In the genomic region with DNA sequence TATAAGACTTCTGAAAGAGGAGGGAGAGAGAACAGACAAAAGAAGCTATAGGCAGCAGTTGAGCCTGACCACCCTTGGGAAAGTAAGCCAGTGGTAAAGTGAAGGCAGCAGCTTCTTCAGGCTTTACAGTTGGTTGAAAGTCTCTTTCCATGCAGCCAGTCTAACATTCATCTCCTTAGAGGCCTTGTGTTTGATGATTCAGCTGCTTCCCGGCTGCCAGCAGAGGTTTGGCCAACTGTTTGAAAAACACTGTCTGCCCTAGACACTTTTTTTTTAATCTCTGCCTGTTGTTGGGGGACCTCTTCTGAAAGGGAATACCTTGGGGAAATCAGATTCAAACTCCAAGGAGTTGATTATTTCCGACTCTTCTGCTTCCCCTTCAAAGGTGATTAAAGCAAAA, we compare ENCODE assay signal across 28 mouse cellular contexts.
DNase-seq lines count a peak whose midpoint lies in the region; ATAC-seq and TF ChIP-seq lines count a peak whose summit lies in the region.
"Had no signal": no experiment of that assay in that cellular context is flagged by ENCODE, and none has a peak within 500 bp of the region (broad histone marks: within the 10 kb centered on the region; RNA-seq: fewer than 3 reads in every experiment).

No protein-coding gene starts in this region.

- H3K79me2 ChIP-seq in myocyte (ENCODE audit: control insufficient read depth, insufficient read depth) = no peaks in the 10 kb centered on the region

- H3K27ac ChIP-seq in neural tube, embryonic 15.5 days (replicated peaks) = no peak overlapping the region
- H3K27ac ChIP-seq: embryonic facial prominence, embryonic 10.5 days; embryonic facial prominence, embryonic 13.5 days; heart, adult 2 months; heart, embryonic 10.5 days; heart, embryonic 13.5 days; hindbrain, embryonic 12.5 days; hindbrain, embryonic 15.5 days had no signal

- no peak overlapping the region for H3ac ChIP-seq in myocyte (ENCODE audit: control insufficient read depth, insufficient read length)

- H3K36me3 ChIP-seq in myocyte (ENCODE audit: control insufficient read depth, insufficient read depth) = no peaks in the 10 kb centered on the region
- H3K36me3 ChIP-seq in neural tube, embryonic 15.5 days = no peaks in the 10 kb centered on the region
- H3K36me3 ChIP-seq: embryonic facial prominence, embryonic 10.5 days; embryonic facial prominence, embryonic 13.5 days; G1E; heart, embryonic 10.5 days; heart, embryonic 13.5 days; hindbrain, embryonic 12.5 days; hindbrain, embryonic 15.5 days had no signal

- no peak for ATAC-seq in neural tube, embryonic 15.5 days (ENCODE audit: low FRiP score)
- ATAC-seq: forebrain, embryonic 14.5 days; forebrain, postnatal 0 days; intestine, postnatal 0 days had no signal

- WGBS in neural tube, embryonic 15.5 days = 74% methylated on average over 2 of the region's 2 CpGs

- H3K9me3 ChIP-seq in neural tube, embryonic 15.5 days (replicated peaks) = no peaks in the 10 kb centered on the region
- H3K9me3 ChIP-seq: embryonic facial prominence, embryonic 10.5 days; embryonic facial prominence, embryonic 13.5 days; G1E; heart, embryonic 10.5 days; heart, embryonic 13.5 days; hindbrain, embryonic 12.5 days; hindbrain, embryonic 15.5 days had no signal

- H3K27me3 ChIP-seq in myocyte (ENCODE audit: control insufficient read depth, insufficient read depth, insufficient read length) = no peaks in the 10 kb centered on the region
- H3K27me3 ChIP-seq in neural tube, embryonic 15.5 days (replicated peaks) = no peaks in the 10 kb centered on the region
- H3K27me3 ChIP-seq: CH12.LX; embryonic facial prominence, embryonic 13.5 days; heart, embryonic 13.5 days; hindbrain, embryonic 12.5 days; hindbrain, embryonic 15.5 days had no signal

- H3K4me1 ChIP-seq in neural tube, embryonic 15.5 days = no peaks in the 10 kb centered on the region
- H3K4me1 ChIP-seq: embryonic facial prominence, embryonic 10.5 days; embryonic facial prominence, embryonic 13.5 days; heart, embryonic 10.5 days; heart, embryonic 13.5 days; hindbrain, embryonic 12.5 days; hindbrain, embryonic 15.5 days had no signal

- no peak overlapping the region for H3K4me2 ChIP-seq in myocyte (ENCODE audit: low read depth)
- no peak overlapping the region for H3K4me2 ChIP-seq in neural tube, embryonic 15.5 days
- H3K4me2 ChIP-seq: embryonic facial prominence, embryonic 13.5 days; heart, embryonic 13.5 days; hindbrain, embryonic 12.5 days; hindbrain, embryonic 15.5 days had no signal

- DNase-seq in adrenal gland, adult 2 months = peak; percentile 4
- no peak for DNase-seq in adrenal gland, postnatal 25 days
- DNase-seq in adrenal gland, postnatal 36 days = peak; percentile 7
- DNase-seq in adrenal gland, adult 8-10 months = no peak
- DNase-seq in heart, adult 11 months = peak; percentile 78
- DNase-seq in heart, postnatal 4 days = no peak
- DNase-seq: cerebellum, adult 11 months; cerebellum, adult 2 months; cerebellum, postnatal 10 days; cerebellum, postnatal 36 days; embryo, embryonic 11 days; forebrain, postnatal 0 days; gastrocnemius, postnatal 25 days; heart, adult 2 months; heart, postnatal 14 days; kidney, adult 2 months had no signal

- H3K4me3 ChIP-seq in myocyte = no peak overlapping the region
- H3K4me3 ChIP-seq in neural tube, embryonic 15.5 days (replicated peaks) = no peak overlapping the region
- H3K4me3 ChIP-seq: embryonic facial prominence, embryonic 10.5 days; embryonic facial prominence, embryonic 13.5 days; heart, adult 2 months; heart, embryonic 10.5 days; heart, embryonic 13.5 days; hindbrain, embryonic 12.5 days; hindbrain, embryonic 15.5 days had no signal

- no peak overlapping the region for H3K9ac ChIP-seq in neural tube, embryonic 15.5 days (replicated peaks)
- H3K9ac ChIP-seq: embryonic facial prominence, embryonic 13.5 days; forebrain, postnatal 0 days; heart, embryonic 13.5 days; hindbrain, embryonic 12.5 days; hindbrain, embryonic 15.5 days had no signal

- no peak for TF ChIP-seq POLR2A in myocyte (IDR thresholded peaks at IDR 0.05; ENCODE audit: insufficient read length, low read depth)

TF ChIP-seq in myocyte, 11 proteins besides CTCF, POLR2A, EP300 and RAD21:
- TF ChIP-seq TCF3 (IDR thresholded peaks at IDR 0.05; ENCODE audit: insufficient read length, low read depth) = no peak
- no peak for TF ChIP-seq SRF (IDR thresholded peaks at IDR 0.05; ENCODE audit: control insufficient read depth, insufficient read length, low read depth)
- peak; percentile 38 for TF ChIP-seq TCF12 (IDR thresholded peaks at IDR 0.05; ENCODE audit: insufficient read depth, poor library complexity, severe bottlenecking)
- TF ChIP-seq CEBPB (IDR thresholded peaks at IDR 0.05; ENCODE audit: insufficient read depth, poor library complexity, severe bottlenecking) = no peak
- no peak for TF ChIP-seq E2F4 (IDR thresholded peaks at IDR 0.05; ENCODE audit: insufficient read depth)
- TF ChIP-seq POLR2AphosphoS2 (IDR thresholded peaks at IDR 0.05; ENCODE audit: insufficient read length, low read depth) = no peak
- no peak for TF ChIP-seq MAX (IDR thresholded peaks at IDR 0.05; ENCODE audit: low read depth)
- no peak for TF ChIP-seq MYOG (IDR thresholded peaks at IDR 0.05; ENCODE audit: control insufficient read depth in 1 of 3, insufficient read depth in 1 of 3, insufficient read length in 2 of 3, low read depth in 2 of 3)
- TF ChIP-seq USF1 (IDR thresholded peaks at IDR 0.05; ENCODE audit: low read depth) = no peak
- TF ChIP-seq MYOD1 (IDR thresholded peaks at IDR 0.05; ENCODE audit: control insufficient read depth in 1 of 3, insufficient read length in 2 of 3, low read depth in 2 of 3) = peak in 2 of 3 experiments; percentile 53 to 58
- TF ChIP-seq REST (IDR thresholded peaks at IDR 0.05; ENCODE audit: insufficient read depth, insufficient read length) = no peak

Comparison
In these comparisons a context has a peak if more than half of its experiments do, and no peak if none do; other contexts are left out.
1. DNase-seq: peak in adrenal gland, adult 2 months (single experiment), adrenal gland, postnatal 36 days (2 of 2) and heart, adult 11 months (single experiment); none in adrenal gland, postnatal 25 days (single experiment), adrenal gland, adult 8-10 months (single experiment) and heart, postnatal 4 days (single experiment).